Mouse (Mus musculus): ENCODE measurements at regions not wholly inside any gene's neighbourhood (a gene's known extent, or its start where the extent isn't known, plus 50 kb on each side); places are given as distances from the start of the nearest gene placed in this dataset.

DNA sequence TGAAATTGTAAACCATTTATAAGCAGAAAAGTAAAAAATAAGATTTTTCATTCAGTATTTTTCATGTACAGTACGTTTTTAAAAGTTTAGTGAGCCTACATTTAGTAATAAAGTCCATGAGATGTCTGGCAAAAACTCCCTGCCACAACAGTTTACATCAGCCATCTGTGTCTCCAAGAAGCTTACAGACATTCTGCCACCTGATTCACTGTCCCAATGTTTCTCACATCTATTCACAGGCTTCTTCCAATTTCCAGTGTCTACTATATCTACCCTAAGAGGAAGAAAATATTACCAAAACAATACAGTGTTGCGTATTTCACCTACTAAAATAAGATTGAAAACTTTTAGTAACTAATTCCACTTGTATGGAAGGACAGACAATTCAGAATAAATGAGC lies 95.7 kb downstream of the Rasd2 start:
- 72% methylated on average over 2 of the region's 2 CpGs for WGBS
- ATAC-seq (ENCODE audit: low FRiP score, low read depth): no peak

DNA sequence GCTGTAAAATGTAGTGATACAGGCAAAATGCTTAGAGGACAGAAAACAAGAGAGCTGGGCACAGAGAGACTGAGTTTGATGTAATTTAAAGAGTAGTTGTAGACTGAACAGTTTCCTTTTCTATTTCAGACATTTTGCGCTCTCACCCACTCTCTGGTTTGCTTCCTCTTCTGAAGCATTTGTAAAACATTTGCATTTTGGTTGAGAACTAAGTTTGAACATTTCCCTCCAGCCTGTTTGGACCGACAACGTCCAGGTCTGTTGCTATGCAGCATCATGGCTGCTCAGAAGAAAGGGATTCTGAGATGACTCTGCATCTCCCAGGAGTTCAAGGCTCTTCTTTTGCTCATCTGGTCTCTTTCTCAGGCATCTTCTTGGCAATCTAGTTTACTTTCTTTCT lies 78.2 kb downstream of the Rasd2 start:
- Histone ChIP-seq H3K9me3 (ENCODE audit: control insufficient read depth, low read length) (no peaks in the 10 kb centered on the region), H3K27ac (replicated peaks; ENCODE audit: low read depth, low read length) (no peak overlapping the region), H3K4me3 (replicated peaks; ENCODE audit: low read length) (no peak overlapping the region), H3K36me3 (ENCODE audit: control insufficient read depth, insufficient read depth, low read length) (no peaks in the 10 kb centered on the region), H3K27me3 (ENCODE audit: control insufficient read depth, insufficient read depth, low read length) (no peaks in the 10 kb centered on the region), H3K4me1 (ENCODE audit: control insufficient read depth, insufficient read depth, low read length) (no peaks in the 10 kb centered on the region), H3K4me2 (replicated peaks; ENCODE audit: low read depth, low read length, severe bottlenecking) (no peak overlapping the region), H3K9ac (ENCODE audit: low read depth, low read length, severe bottlenecking) (no peak overlapping the region)
- no peak for TF ChIP-seq POLR2A (IDR thresholded peaks at IDR 0.05; ENCODE audit: borderline replicate concordance, extremely low read depth, insufficient read depth, insufficient read length)
- DNase-seq (ENCODE audit: low spot score) (no peak), ATAC-seq (ENCODE audit: low FRiP score, low read depth) (no peak)
- 79% methylated on average over 3 of the region's 3 CpGs for WGBS

More for the DNA sequence above, 95.7 kb downstream of the Rasd2 start:
- no peak overlapping the region for H3K27ac ChIP-seq (replicated peaks; ENCODE audit: low read depth, low read length)
- no peaks in the 10 kb centered on the region for H3K36me3 ChIP-seq (ENCODE audit: control insufficient read depth, insufficient read depth, low read length)
- H3K4me2 ChIP-seq (replicated peaks; ENCODE audit: low read depth, low read length, severe bottlenecking): no peak overlapping the region
- no peak for DNase-seq (ENCODE audit: low spot score)
- no peaks in the 10 kb centered on the region for H3K27me3 ChIP-seq (ENCODE audit: control insufficient read depth, insufficient read depth, low read length)
- no peak for TF ChIP-seq POLR2A (IDR thresholded peaks at IDR 0.05; ENCODE audit: borderline replicate concordance, extremely low read depth, insufficient read depth, insufficient read length)
- no peaks in the 10 kb centered on the region for H3K9me3 ChIP-seq (ENCODE audit: control insufficient read depth, low read length)
- H3K4me3 ChIP-seq (replicated peaks; ENCODE audit: low read length): no peak overlapping the region
- no peaks in the 10 kb centered on the region for H3K4me1 ChIP-seq (ENCODE audit: control insufficient read depth, insufficient read depth, low read length)
- H3K9ac ChIP-seq (ENCODE audit: low read depth, low read length, severe bottlenecking): no peak overlapping the region

DNA sequence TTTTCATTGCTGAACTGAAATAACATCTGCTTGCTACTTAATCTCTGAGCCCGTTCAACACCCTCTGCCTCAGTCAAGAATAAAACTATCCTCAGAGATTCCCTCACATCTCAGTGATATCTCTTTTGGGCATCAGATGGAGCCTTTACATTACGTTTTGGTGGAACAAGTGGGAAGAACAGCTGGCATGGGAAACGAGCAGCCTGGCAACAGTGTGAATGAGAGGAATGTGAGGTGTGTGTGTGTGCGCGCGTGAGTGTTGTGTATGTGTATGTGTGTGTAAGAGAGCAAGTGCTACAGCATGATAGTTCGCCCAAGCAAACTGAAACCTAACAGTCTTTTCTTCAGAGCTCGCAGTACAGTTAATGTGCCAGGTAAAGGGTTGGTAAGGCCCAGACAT lies 76.2 kb downstream of the Rasd2 start:
- Histone ChIP-seq H3K27ac (replicated peaks; ENCODE audit: low read depth, low read length) (no peak overlapping the region), H3K27me3 (ENCODE audit: control insufficient read depth, insufficient read depth, low read length) (no peaks in the 10 kb centered on the region), H3K9ac (ENCODE audit: low read depth, low read length, severe bottlenecking) (no peak overlapping the region), H3K9me3 (ENCODE audit: control insufficient read depth, low read length) (no peaks in the 10 kb centered on the region), H3K4me1 (ENCODE audit: control insufficient read depth, insufficient read depth, low read length) (no peaks in the 10 kb centered on the region), H3K36me3 (ENCODE audit: control insufficient read depth, insufficient read depth, low read length) (no peaks in the 10 kb centered on the region), H3K4me2 (replicated peaks; ENCODE audit: low read depth, low read length, severe bottlenecking) (no peak overlapping the region), H3K4me3 (replicated peaks; ENCODE audit: low read length) (no peak overlapping the region)
- DNase-seq (ENCODE audit: low spot score) (no peak), ATAC-seq (ENCODE audit: low FRiP score, low read depth) (no peak)
- TF ChIP-seq POLR2A (IDR thresholded peaks at IDR 0.05; ENCODE audit: borderline replicate concordance, extremely low read depth, insufficient read depth, insufficient read length): no peak
- WGBS: 84% methylated on average over 8 of the region's 8 CpGs

Measured in limb, embryonic 14.5 days (tissue).